17 mouse cellular contexts compared by ENCODE assay signal in the genomic region with DNA sequence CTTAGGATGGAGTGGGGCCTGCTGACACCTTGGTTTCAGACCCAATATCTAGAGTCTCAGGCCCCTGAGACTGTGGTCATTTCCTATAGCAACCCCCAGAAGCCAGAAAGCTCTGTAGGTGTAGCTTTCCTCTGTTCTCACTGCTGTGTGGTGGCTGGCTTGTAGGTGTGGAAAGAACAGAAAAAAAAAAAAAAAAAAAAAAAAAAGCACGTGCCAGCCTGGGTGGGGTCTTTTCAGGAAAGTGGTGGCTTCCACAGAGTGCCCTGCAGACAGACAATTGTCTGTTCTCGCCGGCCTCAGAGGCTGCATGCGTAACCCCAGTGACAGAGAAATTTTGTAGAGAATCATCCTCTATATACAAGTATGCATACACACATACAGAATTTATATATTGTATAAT. TPM values are rescaled to one million over a fixed set of nuclear protein-coding genes. Genes with fewer than 3 reads are reported as not detected.
DNase-seq lines count a peak whose midpoint lies in the region; TF ChIP-seq lines count a peak whose summit lies in the region.
"Had no signal": no experiment of that assay in that cellular context is flagged by ENCODE, and none has a peak within 500 bp of the region (broad histone marks: within the 10 kb centered on the region; RNA-seq: fewer than 3 reads in every experiment).

No protein-coding gene starts in this region.

- H3K79me2 ChIP-seq in CH12.LX (replicated peaks; ENCODE audit: control insufficient read depth, extremely low read depth, insufficient read depth, poor library complexity, severe bottlenecking) = no peaks in the 10 kb centered on the region

- intact Hi-C loops in heart, postnatal 25 days (cut with DNase I) = no loop called here

- H3K27ac ChIP-seq in CH12.LX (ENCODE audit: insufficient read depth, low read depth) (no peak overlapping the region), ES-E14 (ENCODE audit: insufficient read depth, low read depth, low read length, poor library complexity, severe bottlenecking) (no peak overlapping the region)

- no peak for TF ChIP-seq EP300 in CH12.LX (IDR thresholded peaks at IDR 0.05; ENCODE audit: low read length)

- TF ChIP-seq POLR2A in CH12.LX (IDR thresholded peaks at IDR 0.05; ENCODE audit: low read depth, low read length) = no peak

- peak; percentile 78 for DNase-seq in heart, adult 11 months
- no peak for DNase-seq in heart, postnatal 25 days (ENCODE audit: low spot score)
- DNase-seq in CH12.LX (ENCODE audit: extremely low read depth) (no peak), ES-E14 (ENCODE audit: low read depth, low spot score) (no peak)
- no peak for DNase-seq in thymus, postnatal 25 days
- DNase-seq in layer of hippocampus, postnatal 14 days (ENCODE audit: low spot score in 2 of 2) = no peak
- DNase-seq: adrenal gland, adult 2 months; adrenal gland, adult 8-10 months; adrenal gland, postnatal 10 days; adrenal gland, postnatal 14 days; adrenal gland, postnatal 25 days; adrenal gland, postnatal 36 days; B cell, adult 2 months; cerebellum, adult 11 months; cerebellum, adult 11-12 months; cerebellum, adult 8-10 months had no signal

- in situ Hi-C loops in CH12.LX (cut with MboI; ENCODE audit: low pct_ligation_motif_present, low pct_unique_long_range_greater_than_20kb, low sequenced_read_pairs) = no loop called here
- in situ Hi-C loops in ES-E14 (cut with MboI; ENCODE audit: low sequenced_read_pairs in 2 of 2, unreplicated experiment in 2 of 2) = no loop called here

- H3K9me3 ChIP-seq in CH12.LX (replicated peaks; ENCODE audit: low read length) (no peaks in the 10 kb centered on the region), ES-E14 (ENCODE audit: control insufficient read depth, insufficient read depth, low read depth, low read length) (no peaks in the 10 kb centered on the region)
- H3K9me3 ChIP-seq: G1E had no signal

- H3K9ac ChIP-seq in CH12.LX (ENCODE audit: insufficient read depth, low read depth) (no peak overlapping the region), ES-E14 (ENCODE audit: insufficient read depth, low read depth, low read length, poor library complexity, severe bottlenecking) (no peak overlapping the region)

- no peak overlapping the region for H3K4me2 ChIP-seq in CH12.LX (ENCODE audit: insufficient read depth, low read depth, poor library complexity, severe bottlenecking)

- dilution Hi-C loops in CH12.LX (cut with MboI; ENCODE audit: extremely low pct_ligation_motif_present, extremely low pct_unique_long_range_greater_than_20kb, low sequenced_read_pairs) = no loop called here

- H3K27me3 ChIP-seq in CH12.LX (replicated peaks) = peaks cover 3% of the 10 kb centered on the region

- H3K4me1 ChIP-seq in CH12.LX (ENCODE audit: control insufficient read depth in 1 of 2, insufficient read depth in 2 of 2) (peaks cover 9 to 71% of the 10 kb centered on the region in 2 experiments), ES-E14 (ENCODE audit: control insufficient read depth in 2 of 2, insufficient read depth in 2 of 2, low read length in 2 of 2, poor library complexity in 1 of 2) (no peaks in the 10 kb centered on the region)

- TF ChIP-seq RAD21 in CH12.LX (IDR thresholded peaks at IDR 0.05; ENCODE audit: low read depth, low read length) = no peak

- no peak overlapping the region for H3K4me3 ChIP-seq in CH12.LX (replicated peaks in 1 of 3; ENCODE audit: low read depth in 2 of 3, low read length in 2 of 3, poor library complexity in 1 of 3)
- H3K4me3 ChIP-seq in ES-E14 (ENCODE audit: insufficient read depth in 1 of 2, low read depth in 1 of 2, low read length in 2 of 2, poor library complexity in 1 of 2, severe bottlenecking in 1 of 2) = no peak overlapping the region

- H3K36me3 ChIP-seq in CH12.LX (replicated peaks in 1 of 2; ENCODE audit: control insufficient read depth in 1 of 2, insufficient read depth in 1 of 2, low read length in 1 of 2) = no peaks in the 10 kb centered on the region
- no peaks in the 10 kb centered on the region for H3K36me3 ChIP-seq in ES-E14 (ENCODE audit: control insufficient read depth, insufficient read depth, low read length, poor library complexity, severe bottlenecking)
- H3K36me3 ChIP-seq: G1E had no signal

- no peak for TF ChIP-seq CTCF in CH12.LX (conservative IDR thresholded peaks at IDR 0.05 in 1 of 2, IDR thresholded peaks at IDR 0.05 in 1 of 2; ENCODE audit: low read depth in 2 of 2, low read length in 2 of 2)

TF ChIP-seq in CH12.LX, 34 proteins besides CTCF, POLR2A, EP300 and RAD21:
- TF ChIP-seq NRF1 (IDR thresholded peaks at IDR 0.05; ENCODE audit: low read depth, low read length) (no peak), BHLHE40 (IDR thresholded peaks at IDR 0.05; ENCODE audit: low read depth, low read length) (peak; percentile 65), ZNF384 (IDR thresholded peaks at IDR 0.05; ENCODE audit: low read depth, low read length) (peak; percentile 73), TCF12 (IDR thresholded peaks at IDR 0.05; ENCODE audit: low read depth, low read length) (no peak), MXI1 (IDR thresholded peaks at IDR 0.05; ENCODE audit: low read depth, low read length) (0 out of 2 replicates have a peak, but pooled peaks have one; percentile 7)

TF ChIP-seq in ES-E14, 5 proteins besides CTCF, POLR2A, EP300 and RAD21:
- TF ChIP-seq MAFK (IDR thresholded peaks at IDR 0.05; ENCODE audit: insufficient read depth, low read depth, low read length) (no peak), ZNF384 (IDR thresholded peaks at IDR 0.05; ENCODE audit: low read depth, low read length) (0 out of 2 replicates have a peak, but pooled peaks have one; percentile 27), CHD2 (IDR thresholded peaks at IDR 0.05; ENCODE audit: low read depth, low read length) (no peak), HCFC1 (IDR thresholded peaks at IDR 0.05; ENCODE audit: borderline replicate concordance, insufficient read depth, low read length) (no peak)

RNA-seq across cellular contexts. Expression of a gene that starts 57.7 kb away (rescaled TPM):
- total RNA-seq in heart, postnatal 25 days (2021) = 10 to 100 TPM; 15.2 to 18.8 TPM
- total RNA-seq in CH12.LX (2012; rRNA removed) (7.8 and 9.9 TPM in 2 replicates), CH12.LX (2014; rRNA removed) (10.2 and 11.6 TPM in 2 replicates), ES-E14 (2012; rRNA removed) (23.6 and 29.4 TPM in 2 replicates)
- 18.4 and 24.6 TPM in 2 replicates for polyA plus RNA-seq in CH12.LX (2012; ENCODE audit: insufficient read length, low read depth)
- 1 to 10 TPM; 8.4 to 8.8 TPM for total RNA-seq in layer of hippocampus, postnatal 14 days (2021)
